Mouse (Mus musculus): ENCODE measurements around the gene Ppa1. TPM values are rescaled to one million over a fixed set of nuclear protein-coding genes. Genes with fewer than 3 reads are reported as not detected.

The Ppa1 gene
- total RNA-seq, 2 experiments from 2014 or later = 65.3 to 70.5 TPM

Other genes starting within 250 kb of the Ppa1 start
- gene Nodal, start 230.6 kb upstream of the Ppa1 start, total RNA-seq (2021) = under 1 TPM in 1 of 2 experiments, not detected in 1; 0.11 TPM
- gene Eif4ebp2, start 195.9 kb upstream of the Ppa1 start, total RNA-seq (2021) = 10 to 100 TPM; 65.4 to 74.1 TPM
- gene Lrrc20, start 172.8 kb upstream of the Ppa1 start, total RNA-seq (2021) = 10 to 100 TPM; 29.5 to 31.6 TPM
- not detected for gene Npffr1, start 53.1 kb upstream of the Ppa1 start, total RNA-seq (2021)
- 100 to 1,000 TPM; 164 to 177 TPM for gene Sar1a, start 31.7 kb downstream of the Ppa1 start, total RNA-seq (2021)
- 10 to 100 TPM; 22.8 to 23.3 TPM for gene Tysnd1, start 47.0 kb downstream of the Ppa1 start, total RNA-seq (2021)
- 10 to 100 TPM; 30.5 to 32.9 TPM for gene Aifm2, start 66.7 kb downstream of the Ppa1 start, total RNA-seq (2021)
- gene H2afy2, start 135.6 kb downstream of the Ppa1 start, total RNA-seq (2021) = 1 to 10 TPM; 3.6 to 5.7 TPM

Data from heart, postnatal 36 days (tissue).